8 mouse cellular contexts compared by ENCODE assay signal in the genomic region with DNA sequence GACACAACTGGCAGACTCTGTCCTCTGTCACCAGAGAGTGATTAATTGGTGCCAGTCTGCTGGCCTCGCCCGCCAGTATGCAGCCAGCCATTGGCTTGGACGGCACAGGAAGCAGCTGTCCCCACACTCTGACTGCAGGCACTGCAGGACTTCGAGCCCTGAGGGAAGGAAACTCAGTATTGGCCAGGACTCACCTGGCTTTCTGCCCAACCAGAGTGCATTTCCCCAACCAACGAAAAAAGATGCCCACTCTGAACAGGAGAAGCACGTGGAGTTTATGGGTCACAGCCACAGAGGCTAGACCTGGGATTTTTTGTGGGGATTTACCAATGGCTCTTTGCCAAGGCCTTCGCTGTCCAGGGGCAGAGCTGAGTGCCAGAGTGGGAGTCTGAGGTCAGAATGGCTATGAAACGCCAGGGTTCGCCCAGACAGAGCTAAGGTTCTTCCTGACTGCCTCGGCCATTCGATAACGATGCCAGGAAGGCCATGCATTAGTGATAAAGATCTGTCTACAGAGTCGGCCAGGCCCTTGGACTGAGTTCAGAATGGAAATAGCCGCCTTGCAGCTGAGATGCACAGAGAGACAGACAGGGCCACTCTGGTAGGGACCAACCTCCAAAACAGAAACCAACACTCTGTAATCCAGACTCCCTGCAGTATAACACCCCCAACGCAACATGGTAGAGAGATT.
DNase-seq lines count a peak whose midpoint lies in the region; ATAC-seq and TF ChIP-seq lines count a peak whose summit lies in the region.

No protein-coding gene starts in this region.

- 35% methylated on average over 15 of the region's 15 CpGs for WGBS in heart, embryonic 16.5 days
- WGBS in kidney, postnatal 0 days: 19% methylated on average over 15 of the region's 15 CpGs
- WGBS in lung, embryonic 16.5 days: 31% methylated on average over 15 of the region's 15 CpGs

- ATAC-seq in heart, embryonic 16.5 days (replicated peaks; ENCODE audit: extremely low read depth, insufficient read depth, low FRiP score): peak; percentile 79
- ATAC-seq in kidney, postnatal 0 days (replicated peaks; ENCODE audit: low FRiP score, low read depth): peak; percentile 85
- ATAC-seq in lung, embryonic 16.5 days (ENCODE audit: low read depth): peak; percentile 94
- no peak for ATAC-seq in inflammation-experienced regulatory T-cells, adult 6 months

- peak overlapping the region; percentile 19 for H3K4me2 ChIP-seq in heart, embryonic 16.5 days (ENCODE audit: low read depth, low read length)
- H3K4me2 ChIP-seq in kidney, postnatal 0 days (ENCODE audit: low read length): peak overlapping the region; percentile 13; the same call in 1 of the 2 replicates
- peak overlapping the region; percentile 12; the same call in 1 of the 2 replicates for H3K4me2 ChIP-seq in lung, embryonic 16.5 days (ENCODE audit: low read depth, low read length)

- no peak for TF ChIP-seq CTCF in kidney, postnatal 0 days (IDR thresholded peaks at IDR 0.05; ENCODE audit: low read depth)

- DNase-seq in spleen, postnatal 36 days (ENCODE audit: low spot score in 2 of 2): peak; percentile 20 to 26
- DNase-seq in spleen, adult 12 weeks (ENCODE audit: low spot score): no peak
- DNase-seq in cerebellum, postnatal 4 days (ENCODE audit: low spot score in 2 of 2): peak; percentile 33 to 80
- DNase-seq in kidney, postnatal 0 days (ENCODE audit: low spot score): peak; percentile 65
- DNase-seq in right cerebral cortex, postnatal 36 days (ENCODE audit: low spot score in 2 of 2): peak; percentile 15 to 39

- no peak overlapping the region for H3K9ac ChIP-seq in heart, embryonic 16.5 days (ENCODE audit: low read length)
- no peak overlapping the region for H3K9ac ChIP-seq in kidney, postnatal 0 days (ENCODE audit: low read depth, low read length)
- H3K9ac ChIP-seq in lung, embryonic 16.5 days (ENCODE audit: low read length): no peak overlapping the region

- no peaks in the 10 kb centered on the region for H3K36me3 ChIP-seq in heart, embryonic 16.5 days (ENCODE audit: control insufficient read depth, insufficient read depth)
- no peaks in the 10 kb centered on the region for H3K36me3 ChIP-seq in kidney, postnatal 0 days (ENCODE audit: insufficient read depth, low read length)
- H3K36me3 ChIP-seq in lung, embryonic 16.5 days (ENCODE audit: control insufficient read depth, insufficient read depth, low read length): no peaks in the 10 kb centered on the region

- H3K4me3 ChIP-seq in heart, embryonic 16.5 days (ENCODE audit: low read length): no peak overlapping the region
- no peak overlapping the region for H3K4me3 ChIP-seq in kidney, postnatal 0 days (replicated peaks; ENCODE audit: low read depth, low read length)
- no peak overlapping the region for H3K4me3 ChIP-seq in lung, embryonic 16.5 days (ENCODE audit: low read length)

- peaks cover 5% of the 10 kb centered on the region; the same call in 1 of the 2 replicates for H3K4me1 ChIP-seq in heart, embryonic 16.5 days (ENCODE audit: control insufficient read depth, insufficient read depth, low read length)
- 0 out of 2 replicates have a peak, but pooled peaks cover 5% of the 10 kb centered on the region for H3K4me1 ChIP-seq in kidney, postnatal 0 days (replicated peaks; ENCODE audit: insufficient read depth, low read length)
- H3K4me1 ChIP-seq in lung, embryonic 16.5 days (replicated peaks; ENCODE audit: control insufficient read depth, insufficient read depth, low read length): peaks cover 9% of the 10 kb centered on the region; the same call in 1 of the 2 replicates

- H3K9me3 ChIP-seq in heart, embryonic 16.5 days (replicated peaks; ENCODE audit: control insufficient read depth, low read length): no peaks in the 10 kb centered on the region
- no peaks in the 10 kb centered on the region for H3K9me3 ChIP-seq in kidney, postnatal 0 days (replicated peaks; ENCODE audit: low read length)
- H3K9me3 ChIP-seq in lung, embryonic 16.5 days (ENCODE audit: control insufficient read depth, low read length): no peaks in the 10 kb centered on the region

- no peaks in the 10 kb centered on the region for H3K27me3 ChIP-seq in heart, embryonic 16.5 days (ENCODE audit: control insufficient read depth, insufficient read depth, low read length)
- no peaks in the 10 kb centered on the region for H3K27me3 ChIP-seq in kidney, postnatal 0 days (ENCODE audit: insufficient read depth, low read length)
- H3K27me3 ChIP-seq in lung, embryonic 16.5 days (ENCODE audit: control insufficient read depth, insufficient read depth, low read depth, low read length): no peaks in the 10 kb centered on the region

- no peak overlapping the region for H3K27ac ChIP-seq in heart, embryonic 16.5 days (ENCODE audit: low read length)
- peak overlapping the region; percentile 28 for H3K27ac ChIP-seq in kidney, postnatal 0 days
- 0 out of 2 replicates have a peak overlapping the region, but pooled peaks have one; percentile 38 for H3K27ac ChIP-seq in lung, embryonic 16.5 days (ENCODE audit: low read length)
